Mouse (Mus musculus): ENCODE results near the gene Thrb. TPM values are rescaled to one million over a fixed set of nuclear protein-coding genes. Genes with fewer than 3 reads are reported as not detected.

Gene Thrb
- polyA plus RNA-seq, 1 experiment from 2014 or later, result 0.20 TPM

GRCm38 (mm10) chr14:18020636-18021035 is 360.6 kb downstream of the Thrb start:
- Histone ChIP-seq H3K27me3 (ENCODE audit: control insufficient read depth, insufficient read depth, low read length) (no peaks in the 10 kb centered on the region), H3K4me2 (replicated peaks; ENCODE audit: low read depth, low read length) (no peak overlapping the region), H3K36me3 (ENCODE audit: control insufficient read depth, insufficient read depth, low read length) (no peaks in the 10 kb centered on the region), H3K9me3 (ENCODE audit: control insufficient read depth, low read length) (no peaks in the 10 kb centered on the region), H3K27ac (ENCODE audit: low read depth, low read length) (no peak overlapping the region), H3K4me1 (ENCODE audit: control insufficient read depth, insufficient read depth, low read length) (no peaks in the 10 kb centered on the region), H3K4me3 (ENCODE audit: low read length) (no peak overlapping the region), H3K9ac (ENCODE audit: low read depth, low read length) (no peak overlapping the region)
- 93% methylated on average over 3 of the region's 3 CpGs for WGBS
- no peak for ATAC-seq (ENCODE audit: low FRiP score, low TSS enrichment)

GRCm38 (mm10) chr14:18021726-18022125 is 361.7 kb downstream of the Thrb start:
- WGBS, result 61% methylated on average over 2 of the region's 2 CpGs
- no peak for ATAC-seq (ENCODE audit: low FRiP score, low TSS enrichment)
- H3K4me2 ChIP-seq (replicated peaks; ENCODE audit: low read depth, low read length), result no peak overlapping the region
- no peak overlapping the region for H3K9ac ChIP-seq (ENCODE audit: low read depth, low read length)
- H3K27ac ChIP-seq (ENCODE audit: low read depth, low read length), result no peak overlapping the region
- no peaks in the 10 kb centered on the region for H3K9me3 ChIP-seq (ENCODE audit: control insufficient read depth, low read length)
- H3K4me3 ChIP-seq (ENCODE audit: low read length), result no peak overlapping the region
- no peaks in the 10 kb centered on the region for H3K4me1 ChIP-seq (ENCODE audit: control insufficient read depth, insufficient read depth, low read length)
- no peaks in the 10 kb centered on the region for H3K36me3 ChIP-seq (ENCODE audit: control insufficient read depth, insufficient read depth, low read length)
- H3K27me3 ChIP-seq (ENCODE audit: control insufficient read depth, insufficient read depth, low read length), result no peaks in the 10 kb centered on the region

GRCm38 (mm10) chr14:18022351-18022750 is 362.3 kb downstream of the Thrb start:
- no peak for ATAC-seq (ENCODE audit: low FRiP score, low TSS enrichment)
- H3K4me2 ChIP-seq (replicated peaks; ENCODE audit: low read depth, low read length), result no peak overlapping the region

GRCm38 (mm10) chr14:18027867-18028266 is 367.8 kb downstream of the Thrb start:
- H3K27me3 ChIP-seq (ENCODE audit: control insufficient read depth, insufficient read depth, low read length), result no peaks in the 10 kb centered on the region
- no peak for ATAC-seq (ENCODE audit: low FRiP score, low TSS enrichment)
- H3K9me3 ChIP-seq (ENCODE audit: control insufficient read depth, low read length), result no peaks in the 10 kb centered on the region
- no peak overlapping the region for H3K4me3 ChIP-seq (ENCODE audit: low read length)
- WGBS, result 82% methylated on average over 1 of the region's 1 CpGs
- H3K9ac ChIP-seq (ENCODE audit: low read depth, low read length), result no peak overlapping the region
- H3K4me1 ChIP-seq (ENCODE audit: control insufficient read depth, insufficient read depth, low read length), result no peaks in the 10 kb centered on the region
- no peak overlapping the region for H3K27ac ChIP-seq (ENCODE audit: low read depth, low read length)
- H3K36me3 ChIP-seq (ENCODE audit: control insufficient read depth, insufficient read depth, low read length), result no peaks in the 10 kb centered on the region
- no peak overlapping the region for H3K4me2 ChIP-seq (replicated peaks; ENCODE audit: low read depth, low read length)

More at GRCm38 (mm10) chr14:18022351-18022750, 362.3 kb downstream of the Thrb start:
- Histone ChIP-seq H3K4me1 (ENCODE audit: control insufficient read depth, insufficient read depth, low read length) (no peaks in the 10 kb centered on the region), H3K36me3 (ENCODE audit: control insufficient read depth, insufficient read depth, low read length) (no peaks in the 10 kb centered on the region), H3K27me3 (ENCODE audit: control insufficient read depth, insufficient read depth, low read length) (no peaks in the 10 kb centered on the region), H3K9me3 (ENCODE audit: control insufficient read depth, low read length) (no peaks in the 10 kb centered on the region), H3K27ac (ENCODE audit: low read depth, low read length) (no peak overlapping the region), H3K4me3 (ENCODE audit: low read length) (no peak overlapping the region), H3K9ac (ENCODE audit: low read depth, low read length) (no peak overlapping the region)

- Histone ChIP-seq H3K27ac (ENCODE audit: low read depth, low read length) (no peak overlapping the region), H3K27me3 (ENCODE audit: control insufficient read depth, insufficient read depth, low read length) (no peaks in the 10 kb centered on the region), H3K9me3 (ENCODE audit: control insufficient read depth, low read length) (no peaks in the 10 kb centered on the region), H3K36me3 (ENCODE audit: control insufficient read depth, insufficient read depth, low read length) (no peaks in the 10 kb centered on the region), H3K9ac (ENCODE audit: low read depth, low read length) (no peak overlapping the region), H3K4me1 (ENCODE audit: control insufficient read depth, insufficient read depth, low read length) (no peaks in the 10 kb centered on the region), H3K4me2 (replicated peaks; ENCODE audit: low read depth, low read length) (no peak overlapping the region), H3K4me3 (ENCODE audit: low read length) (no peak overlapping the region)
- no peak for ATAC-seq (ENCODE audit: low FRiP score, low TSS enrichment)
- 41% methylated on average over 2 of the region's 2 CpGs for WGBS
Observed at GRCm38 (mm10) chr14:18029181-18029932, 369.3 kb downstream of the Thrb start.

- ATAC-seq (ENCODE audit: low FRiP score, low TSS enrichment), result no peak
- Histone ChIP-seq H3K4me1 (ENCODE audit: control insufficient read depth, insufficient read depth, low read length) (no peaks in the 10 kb centered on the region), H3K27me3 (ENCODE audit: control insufficient read depth, insufficient read depth, low read length) (no peaks in the 10 kb centered on the region), H3K4me3 (ENCODE audit: low read length) (no peak overlapping the region), H3K4me2 (replicated peaks; ENCODE audit: low read depth, low read length) (no peak overlapping the region), H3K36me3 (ENCODE audit: control insufficient read depth, insufficient read depth, low read length) (no peaks in the 10 kb centered on the region), H3K9me3 (ENCODE audit: control insufficient read depth, low read length) (no peaks in the 10 kb centered on the region), H3K27ac (ENCODE audit: low read depth, low read length) (no peak overlapping the region), H3K9ac (ENCODE audit: low read depth, low read length) (no peak overlapping the region)
- WGBS, result 92% methylated on average over 3 of the region's 3 CpGs
Observed at GRCm38 (mm10) chr14:18031941-18032340, 371.9 kb downstream of the Thrb start.

- 73% methylated on average over 5 of the region's 5 CpGs for WGBS
- Histone ChIP-seq H3K9ac (ENCODE audit: low read depth, low read length) (no peak overlapping the region), H3K27ac (ENCODE audit: low read depth, low read length) (no peak overlapping the region), H3K36me3 (ENCODE audit: control insufficient read depth, insufficient read depth, low read length) (no peaks in the 10 kb centered on the region), H3K9me3 (ENCODE audit: control insufficient read depth, low read length) (no peaks in the 10 kb centered on the region), H3K27me3 (ENCODE audit: control insufficient read depth, insufficient read depth, low read length) (no peaks in the 10 kb centered on the region), H3K4me2 (replicated peaks; ENCODE audit: low read depth, low read length) (no peak overlapping the region), H3K4me3 (ENCODE audit: low read length) (no peak overlapping the region), H3K4me1 (ENCODE audit: control insufficient read depth, insufficient read depth, low read length) (no peaks in the 10 kb centered on the region)
- no peak for ATAC-seq (ENCODE audit: low FRiP score, low TSS enrichment)
Observed at GRCm38 (mm10) chr14:18036573-18036972, 376.5 kb downstream of the Thrb start.

GRCm38 (mm10) chr14:18062082-18062772 is 402.2 kb downstream of the Thrb start:
- Histone ChIP-seq H3K4me1 (ENCODE audit: control insufficient read depth, insufficient read depth, low read length) (no peaks in the 10 kb centered on the region), H3K9ac (ENCODE audit: low read depth, low read length) (no peak overlapping the region), H3K27ac (ENCODE audit: low read depth, low read length) (no peak overlapping the region), H3K4me2 (replicated peaks; ENCODE audit: low read depth, low read length) (no peak overlapping the region), H3K36me3 (ENCODE audit: control insufficient read depth, insufficient read depth, low read length) (no peaks in the 10 kb centered on the region), H3K4me3 (ENCODE audit: low read length) (no peak overlapping the region), H3K27me3 (ENCODE audit: control insufficient read depth, insufficient read depth, low read length) (no peaks in the 10 kb centered on the region), H3K9me3 (ENCODE audit: control insufficient read depth, low read length) (no peaks in the 10 kb centered on the region)
- no peak for ATAC-seq (ENCODE audit: low FRiP score, low TSS enrichment)
- WGBS, result 63% methylated on average over 5 of the region's 5 CpGs
